Mouse (Mus musculus) liver, postnatal 0 days (tissue): Measurements from ENCODE around the gene S100a9. TPM values are rescaled to one million over a fixed set of nuclear protein-coding genes. Genes with fewer than 3 reads are reported as not detected.

Source experiments
- ATAC-seq: fragments of 200-750 bp; cut with Nextera tagmentation; 2 replicates; pipeline ENCODE4 v1.8.0; 2017; ENCODE audit warnings: mild to moderate bottlenecking, moderate library complexity
- DNase-seq: peaks from one replicate; pipeline ENCODE4 v3.0.0-alpha.2; 2016
- H3K27ac ChIP-seq: fragments of 300-500 bp; sonication (generic); 2 replicates; pipeline ENCODE4 v1.5.1; 2014; ENCODE audit warnings: antibody characterized with exemption, moderate library complexity, mild to moderate bottlenecking, low read depth
- H3K27me3 ChIP-seq: fragments of 300-500 bp; sonication (generic); 2 replicates; pipeline ENCODE4 v1.6.1; 2014; ENCODE audit warnings: low read length, control low read depth, mixed read lengths; ENCODE audit not compliant: insufficient read depth
- H3K36me3 ChIP-seq: fragments of 300-500 bp; sonication (generic); replicated peaks from 2 replicates; pipeline ENCODE4 v1.6.1; 2014; ENCODE audit warnings: mild to moderate bottlenecking, control low read depth, low read length, moderate library complexity, mixed read lengths; ENCODE audit not compliant: insufficient read depth
- H3K4me1 ChIP-seq: fragments of 300-500 bp; sonication (generic); 2 replicates; pipeline ENCODE4 v1.6.1; 2014; ENCODE audit warnings: antibody characterized with exemption, mild to moderate bottlenecking, control low read depth; ENCODE audit not compliant: insufficient read depth
- H3K4me2 ChIP-seq: fragments of 300-500 bp; sonication (generic); 2 replicates; pipeline ENCODE4 v1.6.1; 2014; ENCODE audit warnings: low read depth, mild to moderate bottlenecking, low read length, moderate library complexity, mixed read lengths
- H3K4me3 ChIP-seq: fragments of 300-500 bp; sonication (generic); 2 replicates; pipeline ENCODE4 v1.5.1; 2014; ENCODE audit warnings: low read depth, low read length
- H3K9ac ChIP-seq: fragments of 300-500 bp; sonication (generic); replicated peaks from 2 replicates; pipeline ENCODE4 v1.6.1; 2014; ENCODE audit warnings: mild to moderate bottlenecking, moderate library complexity
- H3K9me3 ChIP-seq: fragments of 300-500 bp; sonication (generic); 2 replicates; pipeline ENCODE4 v1.6.1; 2016; ENCODE audit warnings: mild to moderate bottlenecking, control low read depth, low read length, mixed read lengths
- CTCF ChIP-seq: sonication (generic); IDR thresholded peaks from 2 replicates; pipeline ENCODE4 v1.5.1; 2016; ENCODE audit warnings: antibody characterized with exemption, low read depth
- EP300 ChIP-seq: IDR thresholded peaks from 2 replicates; pipeline ENCODE4 v1.6.1; 2016; ENCODE audit warnings: antibody characterized with exemption, low read depth, mild to moderate bottlenecking
- whole genome bisulfite sequencing: fragments of 180-500 bp; shearing (Covaris S2); extraction: QIAGEN DNeasy Blood & Tissue Kit; methylation state at CpG from one replicate; pipeline ENCODE4 v1.1.7; 2014; ENCODE audit not compliant: insufficient replicate concordance; 5-methylcytosine and 5-hydroxymethylcytosine counted together
- polyA plus RNA-seq: library from polyadenylated mRNA; unstranded; fragments of >200 nt; fragmentation: Nextera tagmentation; extraction: Ambion mirVana; gene quantifications from 2 replicates; pipeline ENCODE4 v1.2.1, GENCODE M21; 2015

Gene S100a9
- polyA plus RNA-seq, 1 experiment from 2014 or later, result 2,494 TPM

DNA sequence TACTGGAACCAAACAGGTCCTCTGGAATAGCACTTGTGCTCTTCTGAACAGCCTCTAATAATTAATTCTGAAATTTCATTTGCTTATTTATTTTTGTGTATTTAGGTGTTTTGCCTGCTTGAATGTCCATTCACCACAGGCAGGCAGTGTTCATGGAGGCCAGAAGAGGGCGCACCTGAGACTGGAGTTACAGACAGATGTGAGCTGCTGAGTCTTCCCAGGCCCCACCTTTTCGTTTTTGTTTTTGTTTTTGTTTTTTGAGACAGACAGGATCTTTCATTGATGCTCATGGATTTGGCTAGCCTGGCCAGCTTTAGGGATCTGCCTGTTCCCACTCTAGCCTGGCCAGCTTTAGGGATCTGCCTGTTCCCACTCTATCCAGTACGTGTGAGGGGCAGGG, 51.3 kb downstream of the S100a9 start:
- no peaks in the 10 kb centered on the region for H3K4me1 ChIP-seq
- 37% methylated on average over 3 of the region's 3 CpGs for WGBS
- H3K9ac ChIP-seq, result no peak overlapping the region
- DNase-seq, result peak; percentile 54
- H3K9me3 ChIP-seq, result no peaks in the 10 kb centered on the region
- TF ChIP-seq EP300 (no peak), CTCF (peak; percentile 70)
- no peak for ATAC-seq
- no peaks in the 10 kb centered on the region for H3K36me3 ChIP-seq
- H3K27me3 ChIP-seq, result no peaks in the 10 kb centered on the region
- no peak overlapping the region for H3K27ac ChIP-seq
- H3K4me2 ChIP-seq, result no peak overlapping the region
- no peak overlapping the region for H3K4me3 ChIP-seq

Other genes with a start within 250 kb of the S100a9 start
- gene Npr1, start 229.9 kb downstream of the S100a9 start, polyA plus RNA-seq, result 5.9 and 6.2 TPM in 2 replicates
- 23.1 and 27.6 TPM in 2 replicates for gene Ilf2, start 219.6 kb downstream of the S100a9 start, polyA plus RNA-seq
- gene Snapin, start 204.7 kb downstream of the S100a9 start, polyA plus RNA-seq, result 23.6 and 24.2 TPM in 2 replicates
- 39.9 and 42.9 TPM in 2 replicates for gene Chtop, start 186.2 kb downstream of the S100a9 start, polyA plus RNA-seq
- 116 and 118 TPM in 2 replicates for gene S100a1, start 181.3 kb downstream of the S100a9 start, polyA plus RNA-seq
- 35.5 and 36.1 TPM in 2 replicates for gene S100a13, start 181.3 kb downstream of the S100a9 start, polyA plus RNA-seq
- gene S100a14, start 168.9 kb downstream of the S100a9 start, polyA plus RNA-seq, result 0.09 TPM in 1 of 2 replicates, not detected in the other
- gene S100a16, start 158.5 kb downstream of the S100a9 start, polyA plus RNA-seq, result 41.3 and 43.5 TPM in 2 replicates
- not detected in 2 replicates for gene S100a3, start 135.1 kb downstream of the S100a9 start, polyA plus RNA-seq
- not detected in 2 replicates for gene S100a2, start 105.5 kb downstream of the S100a9 start, polyA plus RNA-seq
- not detected in 2 replicates for gene Gm42674, start 93.8 kb downstream of the S100a9 start, polyA plus RNA-seq
- 4.0 and 4.6 TPM in 2 replicates for gene S100a4, start 92.0 kb downstream of the S100a9 start, polyA plus RNA-seq
- gene S100a5, start 87.2 kb downstream of the S100a9 start, polyA plus RNA-seq, result not detected in 2 replicates
- 49.1 and 55.6 TPM in 2 replicates for gene S100a6, start 82.8 kb downstream of the S100a9 start, polyA plus RNA-seq
- not detected in 2 replicates for gene S100a7a, start 41.7 kb downstream of the S100a9 start, polyA plus RNA-seq
- gene S100a8, start 26.7 kb downstream of the S100a9 start, polyA plus RNA-seq, result 3,883 and 4,059 TPM in 2 replicates
- not detected in 2 replicates for gene Pglyrp4, start 31.2 kb upstream of the S100a9 start, polyA plus RNA-seq
- gene Gm5849, start 82.2 kb upstream of the S100a9 start, polyA plus RNA-seq, result not detected in 2 replicates